Comparison of ENCODE assay signal across 10 mouse cellular contexts in genomic region chr16:23270913-23271253, GRCm38 (mm10). TPM values are rescaled to one million over a fixed set of nuclear protein-coding genes. Genes with fewer than 3 reads are reported as not detected.
DNase-seq lines count a peak whose midpoint lies in the region; ATAC-seq and TF ChIP-seq lines count a peak whose summit lies in the region.
"Had no signal": no experiment of that assay in that cellular context is flagged by ENCODE, and none has a peak within 500 bp of the region (broad histone marks: within the 10 kb centered on the region; RNA-seq: fewer than 3 reads in every experiment).

No protein-coding gene starts in this region.

- H3K4me3 ChIP-seq in gastrocnemius, adult 2 months = no peak overlapping the region
- no peak overlapping the region for H3K4me3 ChIP-seq in forebrain, embryonic 15.5 days
- no peak overlapping the region for H3K4me3 ChIP-seq in macrophage (ENCODE audit: inconsistent target)

- H3K36me3 ChIP-seq in forebrain, embryonic 15.5 days = no peaks in the 10 kb centered on the region
- no peaks in the 10 kb centered on the region for H3K36me3 ChIP-seq in macrophage (ENCODE audit: inconsistent target)

- no peaks in the 10 kb centered on the region for H3K9me3 ChIP-seq in forebrain, embryonic 15.5 days

- H3K9ac ChIP-seq in forebrain, embryonic 15.5 days (replicated peaks) = no peak overlapping the region

- 0% methylated on average over 2 of the region's 3 CpGs for WGBS in forebrain, embryonic 15.5 days
- WGBS in macrophage (ENCODE audit: missing documents) = 63% methylated on average over 1 of the region's 3 CpGs

- no peak for DNase-seq in gastrocnemius, adult 2 months
- no peak for DNase-seq in gastrocnemius, adult 18-20 months (ENCODE audit: low spot score)
- DNase-seq in CD4-positive helper T cell, adult 2 months (ENCODE audit: low read depth, low spot score) = peak; percentile 35
- DNase-seq in left cerebral cortex, adult 11 months (ENCODE audit: low spot score) = no peak
- DNase-seq in right cerebral cortex, postnatal 25 days = no peak
- DNase-seq: liver; thymus, adult 18-20 months had no signal

- no peak for TF ChIP-seq CTCF in gastrocnemius, adult 2 months (IDR thresholded peaks at IDR 0.05)

- peaks cover 33% of the 10 kb centered on the region for H3K4me1 ChIP-seq in forebrain, embryonic 15.5 days

- ATAC-seq in forebrain, embryonic 15.5 days (replicated peaks) = peak; percentile 9; the same call in 1 of the 2 replicates
- ATAC-seq in megakaryocyte-erythroid progenitor cell, adult 5-6 weeks (replicated peaks; ENCODE audit: low FRiP score, low TSS enrichment, poor library complexity, severe bottlenecking) = no peak

- no peak overlapping the region for H3K4me2 ChIP-seq in forebrain, embryonic 15.5 days (replicated peaks)

- intact Hi-C loops in gastrocnemius, adult 2 months (cut with DNase I) = loop anchor here (5.0 kb wide), 1 partner anchor 44 kb away; no protein-coding TSS in a partner anchor

- no peaks in the 10 kb centered on the region for H3K79me2 ChIP-seq in macrophage (ENCODE audit: inconsistent target)

- H3K27ac ChIP-seq in gastrocnemius, adult 2 months = peak overlapping the region; percentile 79; the same call in 1 of the 2 replicates
- H3K27ac ChIP-seq in forebrain, embryonic 15.5 days (replicated peaks) = peak overlapping the region; percentile 14
- H3K27ac ChIP-seq in macrophage = peak overlapping the region; percentile 94; the same call in 1 of the 2 replicates

- no peaks in the 10 kb centered on the region for H3K27me3 ChIP-seq in forebrain, embryonic 15.5 days

RNA-seq across cellular contexts. Expression of gene St6gal1, which starts 46.3 kb away (rescaled TPM):
- total RNA-seq in gastrocnemius, adult 2 months (2021) = 1 to 10 TPM; 2.6 to 3.5 TPM
- 1 to 10 TPM; 3.6 to 4.7 TPM for total RNA-seq in gastrocnemius, adult 18-20 months (2021)
- polyA plus RNA-seq in forebrain, embryonic 15.5 days (2015; fragmentation: Nextera tagmentation; extraction: Ambion mirVana) = 53.8 and 55.9 TPM in 2 replicates
- total RNA-seq in macrophage (2018; cell fraction: chromatin; rRNA removed) = 10 to 100 TPM in 12 of 26 experiments, 1 to 10 TPM in 12, under 1 TPM in 2; 0.26 to 52.6 (median 8.3) TPM
- 10 to 100 TPM in 16 of 26 experiments, 1 to 10 TPM in 10; 5.6 to 72.7 (median 28.0) TPM for total RNA-seq in macrophage (2018; cell fraction: cytosol; rRNA removed)
- 10 to 100 TPM in 16 of 26 experiments, 1 to 10 TPM in 10; 6.9 to 68.1 (median 19.1) TPM for total RNA-seq in macrophage (2018; cell fraction: nucleus; rRNA removed)
- 24.0 to 59.9 TPM (median 43.6 TPM) in 3 replicates for polyA plus RNA-seq in macrophage (2018)
- total RNA-seq in megakaryocyte-erythroid progenitor cell, adult 5-6 weeks (2014; fragmentation: Nextera tagmentation) = 0.45 and 5.0 TPM in 2 replicates
- total RNA-seq in megakaryocyte-erythroid progenitor cell, adult 5-6 weeks (2017) = not detected in 2 replicates

Comparison
In these comparisons a context has a peak if more than half of its experiments do, and no peak if none do; other contexts are left out.
1. H3K27ac ChIP-seq: peak in every context shown above with its lines; median percentile 94 in macrophage; 79 in gastrocnemius, adult 2 months; 14 in forebrain, embryonic 15.5 days.